Mouse (Mus musculus) splenic B cell, adult 2 months (primary cell): ENCODE results near the gene Krtap19-2.

Source experiments
- DNase-seq: peaks from one replicate; pipeline ENCODE4 v3.0.0-alpha.2; 2011; ENCODE audit warnings: low read depth, low spot score
- H3K27me3 ChIP-seq: 2 replicates; pipeline ENCODE4 v1.6.1; 2012; ENCODE audit warnings: mild to moderate bottlenecking, low read length, moderate library complexity, mixed read lengths; ENCODE audit not compliant: control insufficient read depth, poor library complexity, insufficient read depth, severe bottlenecking
- H3K36me3 ChIP-seq: 2 replicates; pipeline ENCODE4 v1.6.1; 2012; ENCODE audit warnings: mild to moderate bottlenecking, low read length, moderate library complexity, mixed read lengths; ENCODE audit not compliant: control insufficient read depth, poor library complexity, insufficient read depth, severe bottlenecking

Gene Krtap19-2

GRCm38 (mm10) chr16:88874169-88874568, at the start of gene Krtap19-2:
TSS of gene Krtap19-2 (minus strand) at chr16:88874269.
- DNase-seq: no peak
- no peaks in the 10 kb centered on the region for H3K27me3 ChIP-seq

GRCm38 (mm10) chr16:88896357-88896756, 22.3 kb upstream of the Krtap19-2 start, which contains the start of gene Krtap19-5:
TSS of gene Krtap19-5 (minus strand) at chr16:88896457.
- DNase-seq: no peak
- no peaks in the 10 kb centered on the region for H3K36me3 ChIP-seq
- H3K27me3 ChIP-seq: no peaks in the 10 kb centered on the region

More at GRCm38 (mm10) chr16:88874169-88874568, at the start of gene Krtap19-2:
- no peaks in the 10 kb centered on the region for H3K36me3 ChIP-seq

GRCm38 (mm10) chr16:88886870-88887269, 12.8 kb upstream of the Krtap19-2 start:
- DNase-seq: no peak
- no peaks in the 10 kb centered on the region for H3K27me3 ChIP-seq

GRCm38 (mm10) chr16:88884989-88885388, 10.9 kb upstream of the Krtap19-2 start, which contains the start of gene Krtap19-4:
TSS of gene Krtap19-4 (minus strand) at chr16:88885089.
- no peaks in the 10 kb centered on the region for H3K36me3 ChIP-seq
- DNase-seq: no peak

More at GRCm38 (mm10) chr16:88886870-88887269, 12.8 kb upstream of the Krtap19-2 start:
- no peaks in the 10 kb centered on the region for H3K36me3 ChIP-seq

GRCm38 (mm10) chr16:88877938-88878337, 3.9 kb upstream of the Krtap19-2 start, which contains the start of gene Krtap19-3:
TSS of gene Krtap19-3 (minus strand) at chr16:88878038.
- Histone ChIP-seq H3K36me3 (no peaks in the 10 kb centered on the region), H3K27me3 (no peaks in the 10 kb centered on the region)
- DNase-seq: no peak

More at GRCm38 (mm10) chr16:88884989-88885388, 10.9 kb upstream of the Krtap19-2 start, which contains the start of gene Krtap19-4:
- no peaks in the 10 kb centered on the region for H3K27me3 ChIP-seq

GRCm38 (mm10) chr16:88869311-88869710, 4.8 kb downstream of the Krtap19-2 start, which contains the start of gene Krtap19-1:
TSS of gene Krtap19-1 (minus strand) at chr16:88869411.
- no peak for DNase-seq
- Histone ChIP-seq H3K36me3 (no peaks in the 10 kb centered on the region), H3K27me3 (no peaks in the 10 kb centered on the region)

- DNase-seq: no peak
- H3K27me3 ChIP-seq: no peaks in the 10 kb centered on the region
- no peaks in the 10 kb centered on the region for H3K36me3 ChIP-seq
These were observed 9.1 kb downstream of the Krtap19-2 start for GRCm38 (mm10) chr16:88864887-88865407.

GRCm38 (mm10) chr16:88851450-88851849, 22.6 kb downstream of the Krtap19-2 start:
- Histone ChIP-seq H3K27me3 (no peaks in the 10 kb centered on the region), H3K36me3 (no peaks in the 10 kb centered on the region)
- DNase-seq: peak; percentile 20

GRCm38 (mm10) chr16:88848558-88848957, 25.5 kb downstream of the Krtap19-2 start:
- no peaks in the 10 kb centered on the region for H3K36me3 ChIP-seq
- no peak for DNase-seq
- no peaks in the 10 kb centered on the region for H3K27me3 ChIP-seq

GRCm38 (mm10) chr16:88847363-88847762, 26.7 kb downstream of the Krtap19-2 start:
- Histone ChIP-seq H3K36me3 (no peaks in the 10 kb centered on the region), H3K27me3 (no peaks in the 10 kb centered on the region)
- no peak for DNase-seq

- Histone ChIP-seq H3K36me3 (no peaks in the 10 kb centered on the region), H3K27me3 (no peaks in the 10 kb centered on the region)
- no peak for DNase-seq
These were observed 47.1 kb downstream of the Krtap19-2 start for GRCm38 (mm10) chr16:88826978-88827377.

- no peaks in the 10 kb centered on the region for H3K36me3 ChIP-seq
- H3K27me3 ChIP-seq: no peaks in the 10 kb centered on the region
- no peak for DNase-seq
These were observed 47.9 kb downstream of the Krtap19-2 start, which contains the start of gene Krtap14 for GRCm38 (mm10) chr16:88826095-88826652. TSS of gene Krtap14 (minus strand) at chr16:88826145.

GRCm38 (mm10) chr16:88823736-88824135, 50.3 kb downstream of the Krtap19-2 start:
- Histone ChIP-seq H3K36me3 (no peaks in the 10 kb centered on the region), H3K27me3 (no peaks in the 10 kb centered on the region)
- DNase-seq: peak; percentile 8
